Mouse (Mus musculus) embryonic facial prominence, embryonic 11.5 days (tissue): ENCODE results near the gene Pitpna. TPM values are rescaled to one million over a fixed set of nuclear protein-coding genes. Genes with fewer than 3 reads are reported as not detected.

Experiments
- ATAC-seq: fragments of 200-750 bp; cut with Nextera tagmentation; replicated peaks from 2 replicates; pipeline ENCODE4 v1.8.0; 2017; ENCODE audit warnings: low read depth; ENCODE audit not compliant: insufficient number of reproducible peaks, low FRiP score, low TSS enrichment
- DNase-seq: peaks from one replicate; pipeline ENCODE4 v3.0.0-alpha.2; 2015; ENCODE audit warnings: low spot score
- H3K27ac ChIP-seq: fragments of 300-500 bp; sonication (generic); replicated peaks from 2 replicates; pipeline ENCODE4 v1.5.1; 2014; ENCODE audit warnings: mild to moderate bottlenecking, low read depth, low read length, control low read depth
- H3K27me3 ChIP-seq: fragments of 300-500 bp; sonication (generic); 2 replicates; pipeline ENCODE4 v1.6.1; 2014; ENCODE audit warnings: mild to moderate bottlenecking, low read length, moderate library complexity, mixed read lengths; ENCODE audit not compliant: control insufficient read depth, insufficient read depth
- H3K36me3 ChIP-seq: fragments of 300-500 bp; sonication (generic); replicated peaks from 2 replicates; pipeline ENCODE4 v1.6.1; 2014; ENCODE audit warnings: low read depth, mild to moderate bottlenecking, low read length, moderate library complexity, mixed read lengths; ENCODE audit not compliant: control insufficient read depth, insufficient read depth
- H3K4me1 ChIP-seq: fragments of 300-500 bp; sonication (generic); 2 replicates; pipeline ENCODE4 v1.6.1; 2014; ENCODE audit warnings: low read length, mixed read lengths; ENCODE audit not compliant: control insufficient read depth, insufficient read depth
- H3K4me2 ChIP-seq: fragments of 300-500 bp; sonication (generic); 2 replicates; pipeline ENCODE4 v1.6.1; 2014; ENCODE audit warnings: low read depth, mild to moderate bottlenecking, control low read depth, low read length, moderate library complexity
- H3K4me3 ChIP-seq: fragments of 300-500 bp; sonication (generic); 2 replicates; pipeline ENCODE4 v1.5.1; 2014; ENCODE audit warnings: low read depth, low read length, control low read depth
- H3K9ac ChIP-seq: fragments of 300-500 bp; sonication (generic); replicated peaks from 2 replicates; pipeline ENCODE4 v1.6.1; 2014; ENCODE audit warnings: mild to moderate bottlenecking, control low read depth, low read length
- H3K9me3 ChIP-seq: fragments of 300-500 bp; sonication (generic); replicated peaks from 2 replicates; pipeline ENCODE4 v1.6.1; 2016; ENCODE audit warnings: mild to moderate bottlenecking, low read length, inconsistent platforms, mixed read lengths; ENCODE audit not compliant: control insufficient read depth
- WGBS: fragments of 180-500 bp; shearing (Covaris S2); extraction: QIAGEN DNeasy Blood & Tissue Kit; methylation state at CpG from one replicate; pipeline ENCODE4 v1.1.7; 2014; 5-methylcytosine and 5-hydroxymethylcytosine counted together
- polyA plus RNA-seq: library from polyadenylated mRNA; unstranded; fragments of >200 nt; fragmentation: Nextera tagmentation; extraction: Ambion mirVana; gene quantifications from 2 replicates; pipeline ENCODE4 v1.2.1, GENCODE M21; 2014

Pitpna gene
- polyA plus RNA-seq, 1 experiment from 2014 or later = 83.0 TPM

DNA sequence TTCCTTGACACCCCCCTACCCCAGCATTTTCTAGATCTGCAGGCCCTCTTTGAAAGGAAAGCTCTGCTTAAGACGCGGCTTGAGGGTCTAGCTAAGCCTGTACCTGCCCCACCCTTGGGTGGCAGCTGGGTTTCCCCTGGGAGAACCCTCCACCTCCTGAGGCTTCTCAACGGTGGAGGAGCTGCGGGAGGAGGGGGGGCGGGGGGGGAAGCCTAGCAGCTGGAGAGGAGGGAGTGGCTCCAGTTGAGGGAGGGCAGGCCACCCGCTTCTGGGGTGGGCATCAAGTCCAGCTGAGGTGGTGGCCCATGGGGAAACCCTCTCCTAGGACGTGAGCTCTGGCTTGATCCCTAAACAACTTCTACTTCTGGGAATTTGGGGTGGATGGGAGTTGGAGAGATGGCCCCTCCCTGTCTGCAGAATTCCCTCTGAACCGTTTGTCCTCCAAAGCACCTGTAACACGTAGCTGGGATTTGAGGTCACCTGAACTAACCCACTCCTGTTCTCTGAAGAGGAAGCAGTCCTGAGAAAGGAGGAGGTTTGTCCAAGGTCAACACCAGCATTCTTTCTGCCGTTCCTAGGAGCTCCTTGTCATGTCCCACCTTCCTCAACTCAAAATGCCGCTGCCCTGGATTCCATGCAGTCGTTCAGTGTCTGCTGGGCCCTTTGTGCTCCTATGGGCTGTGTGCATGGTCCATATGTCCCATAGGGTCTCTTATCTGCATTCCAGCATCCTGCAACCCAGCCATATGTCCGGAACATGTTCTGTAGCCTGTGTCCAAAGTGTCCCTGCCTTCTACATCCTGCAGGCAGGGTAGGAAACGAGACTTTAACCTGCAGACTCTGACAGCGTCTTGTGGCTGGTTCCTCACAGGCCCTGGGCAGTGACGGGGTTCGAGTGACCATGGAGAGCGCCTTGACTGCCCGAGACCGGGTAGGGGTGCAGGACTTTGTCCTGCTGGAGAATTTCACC lies 69.0 kb downstream of the Pitpna start:
- DNase-seq (no peak), ATAC-seq (no peak)
- peak overlapping the region; percentile 53 for H3K4me3 ChIP-seq
- H3K27me3 ChIP-seq = peaks cover 15% of the 10 kb centered on the region
- H3K27ac ChIP-seq = no peak overlapping the region
- no peaks in the 10 kb centered on the region for H3K36me3 ChIP-seq
- peak overlapping the region; percentile 89 for H3K4me2 ChIP-seq
- H3K9ac ChIP-seq = peak overlapping the region; percentile 74
- peaks cover 9% of the 10 kb centered on the region for H3K4me1 ChIP-seq
- H3K9me3 ChIP-seq = no peaks in the 10 kb centered on the region
- 60% methylated on average over 20 of the region's 20 CpGs for WGBS

- H3K4me2 ChIP-seq = no peak overlapping the region
- peaks cover 9% of the 10 kb centered on the region for H3K27me3 ChIP-seq
- no peak for DNase-seq
Observed at GRCm38 (mm10) chr11:75657841-75658240, 69.9 kb downstream of the Pitpna start.

DNA sequence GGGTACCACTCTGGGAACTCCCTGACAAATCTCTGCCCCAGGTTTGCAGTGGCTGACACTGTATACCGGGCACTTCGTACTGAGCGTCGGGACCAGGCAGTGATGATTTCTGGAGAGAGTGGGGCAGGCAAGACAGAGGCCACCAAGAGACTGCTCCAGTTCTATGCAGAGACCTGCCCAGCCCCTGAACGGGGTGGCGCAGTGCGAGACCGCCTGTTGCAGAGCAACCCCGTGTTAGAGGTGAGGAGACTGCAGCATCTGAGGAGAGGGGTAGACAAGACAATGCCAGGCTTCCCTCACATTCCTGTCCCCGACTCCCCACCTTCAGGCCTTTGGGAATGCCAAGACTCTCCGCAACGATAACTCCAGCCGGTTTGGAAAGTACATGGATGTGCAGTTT lies 70.4 kb downstream of the Pitpna start:
- Histone ChIP-seq H3K4me2 (no peak overlapping the region), H3K36me3 (no peaks in the 10 kb centered on the region), H3K4me1 (peaks cover 2% of the 10 kb centered on the region; the same call in 1 of the 2 replicates), H3K27me3 (peaks cover 6% of the 10 kb centered on the region), H3K9ac (no peak overlapping the region), H3K9me3 (no peaks in the 10 kb centered on the region), H3K27ac (no peak overlapping the region), H3K4me3 (no peak overlapping the region)
- WGBS = 90% methylated on average over 13 of the region's 13 CpGs
- DNase-seq (no peak), ATAC-seq (no peak)

More at GRCm38 (mm10) chr11:75657841-75658240, 69.9 kb downstream of the Pitpna start:
- Histone ChIP-seq H3K9me3 (no peaks in the 10 kb centered on the region), H3K9ac (no peak overlapping the region), H3K27ac (no peak overlapping the region), H3K4me3 (no peak overlapping the region), H3K4me1 (peaks cover 4% of the 10 kb centered on the region; the same call in 1 of the 2 replicates), H3K36me3 (no peaks in the 10 kb centered on the region)
- ATAC-seq = no peak

GRCm38 (mm10) chr11:75658996-75659750 lies 71.3 kb downstream of the Pitpna start:
- Histone ChIP-seq H3K9ac (no peak overlapping the region), H3K4me2 (no peak overlapping the region), H3K27me3 (no peaks in the 10 kb centered on the region; the same call in 1 of the 2 replicates), H3K36me3 (no peaks in the 10 kb centered on the region), H3K4me3 (no peak overlapping the region), H3K4me1 (no peaks in the 10 kb centered on the region), H3K27ac (no peak overlapping the region), H3K9me3 (no peaks in the 10 kb centered on the region)
- ATAC-seq = no peak
- no peak for DNase-seq
- WGBS = 82% methylated on average over 14 of the region's 14 CpGs

DNA sequence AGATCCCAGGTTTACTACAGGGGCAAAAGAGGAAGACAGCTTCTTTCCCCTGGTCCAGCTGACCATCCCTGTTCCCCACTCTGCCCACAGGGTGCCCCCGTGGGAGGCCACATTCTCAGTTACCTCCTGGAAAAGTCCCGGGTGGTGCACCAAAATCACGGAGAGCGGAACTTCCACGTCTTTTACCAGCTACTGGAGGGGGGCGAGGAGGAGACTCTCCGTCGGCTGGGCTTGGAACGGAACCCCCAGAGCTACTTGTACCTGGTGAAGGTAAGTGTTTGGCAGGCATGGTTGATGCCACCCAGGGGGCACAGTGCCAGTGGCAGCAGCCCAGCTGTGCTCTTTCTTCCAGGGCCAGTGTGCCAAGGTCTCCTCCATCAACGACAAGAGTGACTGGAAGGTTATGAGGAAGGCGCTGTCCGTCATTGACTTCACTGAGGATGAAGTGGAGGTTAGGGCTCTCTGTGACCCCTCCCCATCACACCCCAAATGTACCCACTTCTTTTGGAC lies 72.2 kb downstream of the Pitpna start:
- H3K27ac ChIP-seq = no peak overlapping the region
- WGBS = 94% methylated on average over 12 of the region's 12 CpGs

DNA sequence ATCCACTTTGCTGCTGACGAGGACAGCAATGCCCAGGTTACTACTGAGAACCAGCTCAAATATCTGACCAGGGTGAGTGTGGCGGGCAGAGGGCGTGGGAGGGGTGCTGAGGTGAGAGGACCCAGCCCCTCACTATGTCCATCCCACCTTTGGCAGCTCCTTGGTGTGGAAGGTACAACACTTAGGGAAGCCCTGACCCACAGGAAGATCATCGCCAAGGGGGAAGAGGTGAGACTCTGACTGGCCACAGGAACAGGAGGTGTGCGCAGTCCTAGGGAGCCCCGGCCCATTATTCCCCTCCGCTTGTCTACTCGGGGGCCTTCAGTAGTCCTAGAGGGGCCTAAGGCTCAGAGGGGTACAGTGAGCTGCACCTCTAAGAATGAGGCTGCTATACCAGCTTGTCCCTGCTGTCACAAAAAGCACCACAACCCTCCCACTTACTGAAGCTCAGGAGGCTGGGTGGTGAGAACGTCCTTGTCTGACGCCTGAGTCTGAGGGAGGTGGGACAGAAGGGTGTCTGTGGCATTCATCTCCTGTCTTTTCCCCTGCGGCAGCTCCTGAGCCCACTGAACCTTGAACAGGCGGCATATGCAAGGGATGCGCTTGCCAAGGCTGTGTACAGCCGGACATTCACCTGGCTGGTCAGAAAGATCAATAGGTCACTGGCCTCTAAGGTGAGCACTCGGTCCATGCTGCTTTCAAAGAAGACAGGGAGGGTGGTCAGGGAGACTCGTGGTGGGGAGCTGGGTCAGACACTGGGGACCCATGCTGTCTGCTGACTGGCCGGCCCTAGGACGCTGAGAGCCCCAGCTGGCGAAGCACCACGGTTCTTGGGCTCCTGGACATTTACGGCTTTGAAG lies 73.3 kb downstream of the Pitpna start:
- no peak for ATAC-seq
- no peak overlapping the region for H3K4me2 ChIP-seq
- no peaks in the 10 kb centered on the region for H3K9me3 ChIP-seq
- H3K27ac ChIP-seq = no peak overlapping the region
- H3K36me3 ChIP-seq = peaks cover 3% of the 10 kb centered on the region
- DNase-seq = no peak
- H3K4me3 ChIP-seq = no peak overlapping the region
- WGBS = 93% methylated on average over 21 of the region's 21 CpGs
- H3K27me3 ChIP-seq = no peaks in the 10 kb centered on the region
- H3K9ac ChIP-seq = no peak overlapping the region
- H3K4me1 ChIP-seq = no peaks in the 10 kb centered on the region

More for the DNA sequence above, 72.2 kb downstream of the Pitpna start:
- DNase-seq (no peak), ATAC-seq (no peak)
- Histone ChIP-seq H3K4me2 (no peak overlapping the region), H3K4me3 (no peak overlapping the region), H3K9ac (no peak overlapping the region), H3K4me1 (no peaks in the 10 kb centered on the region), H3K27me3 (no peaks in the 10 kb centered on the region), H3K36me3 (no peaks in the 10 kb centered on the region), H3K9me3 (no peaks in the 10 kb centered on the region)

DNA sequence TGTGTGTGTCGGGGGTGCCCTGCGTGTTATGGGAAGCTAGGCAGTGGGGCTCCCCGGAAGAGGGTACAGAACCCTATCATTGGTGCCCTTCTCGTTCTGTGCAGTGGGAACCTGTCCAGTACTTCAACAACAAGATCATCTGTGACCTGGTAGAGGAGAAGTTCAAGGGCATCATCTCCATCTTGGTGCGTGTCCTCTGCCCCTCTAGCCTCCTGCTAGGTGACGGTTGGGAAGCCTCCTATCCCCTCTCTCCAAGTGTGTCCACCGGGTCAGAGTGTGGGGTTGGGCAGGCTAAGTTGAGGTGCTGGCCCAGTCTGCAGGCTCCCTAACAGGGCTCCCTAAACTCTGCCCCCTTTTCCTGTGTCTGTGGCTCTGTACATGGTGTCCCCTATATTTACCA lies 74.2 kb downstream of the Pitpna start:
- WGBS = 96% methylated on average over 7 of the region's 7 CpGs
- no peak overlapping the region for H3K4me2 ChIP-seq
- H3K36me3 ChIP-seq = peaks cover 3% of the 10 kb centered on the region
- ATAC-seq (no peak), DNase-seq (no peak)
- H3K4me3 ChIP-seq = no peak overlapping the region
- no peaks in the 10 kb centered on the region for H3K9me3 ChIP-seq
- no peak overlapping the region for H3K27ac ChIP-seq
- H3K27me3 ChIP-seq = no peaks in the 10 kb centered on the region
- no peak overlapping the region for H3K9ac ChIP-seq
- H3K4me1 ChIP-seq = no peaks in the 10 kb centered on the region
